7 mouse cellular contexts compared by ENCODE assay signal in genomic region chr8:22165251-22166079, GRCm38 (mm10). TPM values are rescaled to one million over a fixed set of nuclear protein-coding genes. Genes with fewer than 3 reads are reported as not detected.
DNase-seq lines count a peak whose midpoint lies in the region; ATAC-seq and TF ChIP-seq lines count a peak whose summit lies in the region.

No protein-coding gene starts in this region.

- no peak for TF ChIP-seq POLR2A in testis, adult 2 months (IDR thresholded peaks at IDR 0.05; ENCODE audit: control insufficient read depth, low read depth, low read length)

- no peaks in the 10 kb centered on the region for H3K4me1 ChIP-seq in testis, adult 2 months (ENCODE audit: control insufficient read depth, insufficient read depth, low read length)
- peaks cover 17% of the 10 kb centered on the region for H3K4me1 ChIP-seq in erythroblast, embryonic 14.5 days (ENCODE audit: control insufficient read depth)
- H3K4me1 ChIP-seq in limb, embryonic 10.5 days = peaks cover 14% of the 10 kb centered on the region
- peaks cover 13% of the 10 kb centered on the region for H3K4me1 ChIP-seq in neural tube, embryonic 15.5 days

- no peak for DNase-seq in testis, postnatal 14 days (ENCODE audit: low spot score)
- peak; percentile 33 for DNase-seq in limb, embryonic 10.5 days (ENCODE audit: low spot score)
- DNase-seq in adipocyte (ENCODE audit: low spot score) = no peak
- DNase-seq in cerebellum, adult 9-11 months = no peak

- no peaks in the 10 kb centered on the region for H3K9me3 ChIP-seq in erythroblast, embryonic 14.5 days (ENCODE audit: control insufficient read depth, low read length)
- H3K9me3 ChIP-seq in limb, embryonic 10.5 days (replicated peaks) = no peaks in the 10 kb centered on the region
- no peaks in the 10 kb centered on the region for H3K9me3 ChIP-seq in neural tube, embryonic 15.5 days (replicated peaks)

- peak overlapping the region; percentile 71 for H3K4me3 ChIP-seq in testis, adult 2 months (ENCODE audit: control insufficient read depth, low read depth, low read length)
- H3K4me3 ChIP-seq in erythroblast, embryonic 14.5 days (replicated peaks) = peak overlapping the region; percentile 69
- H3K4me3 ChIP-seq in limb, embryonic 10.5 days = peak overlapping the region; percentile 65
- H3K4me3 ChIP-seq in neural tube, embryonic 15.5 days (replicated peaks) = peak overlapping the region; percentile 63

- no peak overlapping the region for H3K27ac ChIP-seq in testis, adult 2 months (ENCODE audit: control insufficient read depth, insufficient read depth, low read depth, low read length)
- H3K27ac ChIP-seq in limb, embryonic 10.5 days = peak overlapping the region; percentile 89
- H3K27ac ChIP-seq in neural tube, embryonic 15.5 days (replicated peaks) = peak overlapping the region; percentile 86

- TF ChIP-seq CTCF in testis, adult 2 months (IDR thresholded peaks at IDR 0.05; ENCODE audit: control insufficient read depth, insufficient read depth, insufficient replicate concordance, low read depth, low read length) = no peak

- H3K9ac ChIP-seq in neural tube, embryonic 15.5 days (replicated peaks) = peak overlapping the region; percentile 68

- 48% methylated on average over 10 of the region's 10 CpGs for WGBS in limb, embryonic 10.5 days
- WGBS in neural tube, embryonic 15.5 days = 45% methylated on average over 10 of the region's 10 CpGs

- no peaks in the 10 kb centered on the region for H3K36me3 ChIP-seq in testis, adult 2 months (ENCODE audit: control insufficient read depth, insufficient read depth, low read length)
- H3K36me3 ChIP-seq in erythroblast, embryonic 14.5 days (ENCODE audit: control insufficient read depth) = peaks cover 37% of the 10 kb centered on the region
- peaks cover 33% of the 10 kb centered on the region for H3K36me3 ChIP-seq in limb, embryonic 10.5 days
- H3K36me3 ChIP-seq in neural tube, embryonic 15.5 days = no peaks in the 10 kb centered on the region

- H3K27me3 ChIP-seq in testis, adult 2 months (ENCODE audit: control insufficient read depth, insufficient read depth, low read length) = no peaks in the 10 kb centered on the region
- H3K27me3 ChIP-seq in erythroblast, embryonic 14.5 days (ENCODE audit: control insufficient read depth) = no peaks in the 10 kb centered on the region; the same call in 1 of the 2 replicates
- H3K27me3 ChIP-seq in limb, embryonic 10.5 days (ENCODE audit: low read depth, poor library complexity, severe bottlenecking) = no peaks in the 10 kb centered on the region
- H3K27me3 ChIP-seq in neural tube, embryonic 15.5 days (replicated peaks) = no peaks in the 10 kb centered on the region

- peak overlapping the region; percentile 61 for H3K4me2 ChIP-seq in neural tube, embryonic 15.5 days

- peak; percentile 59 for ATAC-seq in neural tube, embryonic 15.5 days (ENCODE audit: low FRiP score)

RNA-seq across cellular contexts. Expression of gene Nek3, which starts 0.8 kb away (rescaled TPM):
- polyA plus RNA-seq in testis, adult 2 months (2012; rRNA removed) = 0.96 and 1.0 TPM in 2 replicates
- 0.05 and 0.11 TPM in 2 replicates for polyA plus RNA-seq in erythroblast, embryonic 14.5 days (2012)
- polyA plus RNA-seq in limb, embryonic 10.5 days (2016; fragmentation: Nextera tagmentation; extraction: Ambion mirVana) = 7.1 TPM in 2 replicates
- polyA plus RNA-seq in neural tube, embryonic 15.5 days (2015; fragmentation: Nextera tagmentation; extraction: Ambion mirVana) = 8.0 and 8.6 TPM in 2 replicates

RNA-seq across cellular contexts. Expression of gene Ckap2, which starts 20.2 kb away (rescaled TPM):
- polyA plus RNA-seq in testis, adult 2 months (2012; rRNA removed) = 6.6 and 6.7 TPM in 2 replicates
- 1.2 and 1.4 TPM in 2 replicates for polyA plus RNA-seq in erythroblast, embryonic 14.5 days (2012)
- 41.1 and 43.9 TPM in 2 replicates for polyA plus RNA-seq in limb, embryonic 10.5 days (2016; fragmentation: Nextera tagmentation; extraction: Ambion mirVana)
- 10.6 and 17.4 TPM in 2 replicates for polyA plus RNA-seq in neural tube, embryonic 15.5 days (2015; fragmentation: Nextera tagmentation; extraction: Ambion mirVana)

RNA-seq across cellular contexts. Expression of gene Vps36, which starts 27.1 kb away (rescaled TPM):
- 24.5 and 25.2 TPM in 2 replicates for polyA plus RNA-seq in testis, adult 2 months (2012; rRNA removed)
- polyA plus RNA-seq in erythroblast, embryonic 14.5 days (2012) = 0.13 and 0.15 TPM in 2 replicates
- polyA plus RNA-seq in limb, embryonic 10.5 days (2016; fragmentation: Nextera tagmentation; extraction: Ambion mirVana) = 37.5 and 38.6 TPM in 2 replicates
- 44.3 and 45.9 TPM in 2 replicates for polyA plus RNA-seq in neural tube, embryonic 15.5 days (2015; fragmentation: Nextera tagmentation; extraction: Ambion mirVana)

RNA-seq across cellular contexts. Expression of gene Nek5, which starts 40.6 kb away (rescaled TPM):
- polyA plus RNA-seq in testis, adult 2 months (2012; rRNA removed) = 0.31 and 0.40 TPM in 2 replicates
- not detected in 2 replicates for polyA plus RNA-seq in erythroblast, embryonic 14.5 days (2012)
- polyA plus RNA-seq in limb, embryonic 10.5 days (2016; fragmentation: Nextera tagmentation; extraction: Ambion mirVana) = not detected in 2 replicates
- 0.56 and 0.78 TPM in 2 replicates for polyA plus RNA-seq in neural tube, embryonic 15.5 days (2015; fragmentation: Nextera tagmentation; extraction: Ambion mirVana)

Comparison
In these comparisons a context has a peak if more than half of its experiments do, and no peak if none do; other contexts are left out.
1. RNA of gene Vps36, which starts 27.1 kb away (polyA plus RNA-seq): 44.3 to 45.9 TPM in neural tube, embryonic 15.5 days, 37.5 to 38.6 TPM in limb, embryonic 10.5 days and 24.5 to 25.2 TPM in testis, adult 2 months; 0.13 to 0.15 TPM in erythroblast, embryonic 14.5 days; every median in the first group is over 10 times any median in the second.
2. Peak in every context shown above with its lines, with median percentiles within 50 percentile points of each other: H3K4me3 ChIP-seq.